Mouse (Mus musculus): Measurements from ENCODE around the gene Gja1. TPM values are rescaled to one million over a fixed set of nuclear protein-coding genes. Genes with fewer than 3 reads are reported as not detected.

Gja1 gene
- 130 and 147 TPM in 2 replicates for polyA plus RNA-seq (2014; fragmentation: Nextera tagmentation; extraction: Ambion mirVana)

- DNase-seq (ENCODE audit: low spot score, missing footprints), result peak; percentile 95
- H3K4me3 ChIP-seq (ENCODE audit: low read depth, low read length), result peak within 1 kb of the TSS; percentile 51
- peak; percentile 43 for ATAC-seq (ENCODE audit: low FRiP score)
- peak within 1 kb of the TSS; percentile 76 for H3K4me2 ChIP-seq
- no peaks in the 10 kb centered on the region for H3K9me3 ChIP-seq (ENCODE audit: control insufficient read depth, low read length)
- H3K4me1 ChIP-seq (ENCODE audit: control insufficient read depth, insufficient read depth, low read length), result peaks cover 18% of the 10 kb centered on the region
- WGBS, result 0% methylated on average over 23 of the region's 23 CpGs
- peak within 1 kb of the TSS; percentile 80 for H3K9ac ChIP-seq (ENCODE audit: low read length)
- no peaks in the 10 kb centered on the region for H3K27me3 ChIP-seq (ENCODE audit: control insufficient read depth, insufficient read depth, low read length)
- peak within 1 kb of the TSS; percentile 51; the same call in 1 of the 2 replicates for H3K27ac ChIP-seq (ENCODE audit: low read depth, low read length)
- no peaks in the 10 kb centered on the region for H3K36me3 ChIP-seq (ENCODE audit: control insufficient read depth, insufficient read depth, low read length)
These were observed at the start of gene Gja1 for GRCm38 (mm10) chr10:56377097-56377965. TSS of gene Gja1 (plus strand) at chr10:56377330.

- Histone ChIP-seq H3K27ac (ENCODE audit: low read depth, low read length) (no peak overlapping the region), H3K4me2 (no peak overlapping the region), H3K4me1 (ENCODE audit: control insufficient read depth, insufficient read depth, low read length) (no peaks in the 10 kb centered on the region), H3K4me3 (ENCODE audit: low read depth, low read length) (no peak overlapping the region), H3K9ac (ENCODE audit: low read length) (no peak overlapping the region), H3K27me3 (ENCODE audit: control insufficient read depth, insufficient read depth, low read length) (no peaks in the 10 kb centered on the region), H3K9me3 (ENCODE audit: control insufficient read depth, low read length) (no peaks in the 10 kb centered on the region), H3K36me3 (ENCODE audit: control insufficient read depth, insufficient read depth, low read length) (no peaks in the 10 kb centered on the region)
- DNase-seq (ENCODE audit: low spot score, missing footprints) (peak; percentile 97), ATAC-seq (ENCODE audit: low FRiP score) (peak; percentile 92)
- WGBS, result 54% methylated on average over 6 of the region's 6 CpGs
These were observed 38.2 kb upstream of the Gja1 start for GRCm38 (mm10) chr10:56338851-56339489.

DNA sequence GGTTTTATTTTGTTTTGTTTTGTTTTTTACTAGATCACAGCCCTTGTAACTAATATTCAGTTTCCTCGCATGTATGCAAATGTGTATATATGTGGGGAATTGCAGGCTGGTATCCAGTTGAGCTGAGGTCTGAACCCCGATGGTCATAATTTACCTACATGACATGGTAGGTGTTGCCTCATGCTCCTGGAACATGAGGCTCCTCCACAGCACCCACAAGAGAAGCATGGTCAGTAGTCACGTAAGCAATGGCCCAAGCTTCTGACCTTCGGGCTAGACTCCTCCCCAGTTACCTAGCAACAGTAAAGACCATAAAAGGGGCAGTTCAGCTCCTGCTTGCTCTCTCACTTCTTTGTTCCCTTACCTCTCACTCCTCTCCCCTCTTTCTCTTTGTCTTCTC lies 16.7 kb upstream of the Gja1 start:
- WGBS, result 63% methylated on average over 4 of the region's 4 CpGs
- no peaks in the 10 kb centered on the region for H3K9me3 ChIP-seq (ENCODE audit: control insufficient read depth, low read length)
- peak; percentile 69 for DNase-seq (ENCODE audit: low spot score, missing footprints)
- no peaks in the 10 kb centered on the region for H3K27me3 ChIP-seq (ENCODE audit: control insufficient read depth, insufficient read depth, low read length)
- no peak overlapping the region for H3K27ac ChIP-seq (ENCODE audit: low read depth, low read length)
- H3K9ac ChIP-seq (ENCODE audit: low read length), result no peak overlapping the region
- H3K4me3 ChIP-seq (ENCODE audit: low read depth, low read length), result no peak overlapping the region
- no peaks in the 10 kb centered on the region for H3K36me3 ChIP-seq (ENCODE audit: control insufficient read depth, insufficient read depth, low read length)
- H3K4me1 ChIP-seq (ENCODE audit: control insufficient read depth, insufficient read depth, low read length), result no peaks in the 10 kb centered on the region
- H3K4me2 ChIP-seq, result no peak overlapping the region
- ATAC-seq (ENCODE audit: low FRiP score), result no peak

GRCm38 (mm10) chr10:56369073-56369472 lies 8.1 kb upstream of the Gja1 start:
- peaks cover 2% of the 10 kb centered on the region; the same call in 1 of the 2 replicates for H3K4me1 ChIP-seq (ENCODE audit: control insufficient read depth, insufficient read depth, low read length)
- no peak overlapping the region for H3K4me3 ChIP-seq (ENCODE audit: low read depth, low read length)
- WGBS, result 18% methylated on average over 7 of the region's 7 CpGs
- ATAC-seq (ENCODE audit: low FRiP score), result peak; percentile 74
- no peaks in the 10 kb centered on the region for H3K36me3 ChIP-seq (ENCODE audit: control insufficient read depth, insufficient read depth, low read length)
- H3K9ac ChIP-seq (ENCODE audit: low read length), result no peak overlapping the region
- no peaks in the 10 kb centered on the region for H3K27me3 ChIP-seq (ENCODE audit: control insufficient read depth, insufficient read depth, low read length)
- H3K4me2 ChIP-seq, result no peak overlapping the region
- DNase-seq (ENCODE audit: low spot score, missing footprints), result peak; percentile 91
- H3K27ac ChIP-seq (ENCODE audit: low read depth, low read length), result no peak overlapping the region
- H3K9me3 ChIP-seq (ENCODE audit: control insufficient read depth, low read length), result no peaks in the 10 kb centered on the region

DNA sequence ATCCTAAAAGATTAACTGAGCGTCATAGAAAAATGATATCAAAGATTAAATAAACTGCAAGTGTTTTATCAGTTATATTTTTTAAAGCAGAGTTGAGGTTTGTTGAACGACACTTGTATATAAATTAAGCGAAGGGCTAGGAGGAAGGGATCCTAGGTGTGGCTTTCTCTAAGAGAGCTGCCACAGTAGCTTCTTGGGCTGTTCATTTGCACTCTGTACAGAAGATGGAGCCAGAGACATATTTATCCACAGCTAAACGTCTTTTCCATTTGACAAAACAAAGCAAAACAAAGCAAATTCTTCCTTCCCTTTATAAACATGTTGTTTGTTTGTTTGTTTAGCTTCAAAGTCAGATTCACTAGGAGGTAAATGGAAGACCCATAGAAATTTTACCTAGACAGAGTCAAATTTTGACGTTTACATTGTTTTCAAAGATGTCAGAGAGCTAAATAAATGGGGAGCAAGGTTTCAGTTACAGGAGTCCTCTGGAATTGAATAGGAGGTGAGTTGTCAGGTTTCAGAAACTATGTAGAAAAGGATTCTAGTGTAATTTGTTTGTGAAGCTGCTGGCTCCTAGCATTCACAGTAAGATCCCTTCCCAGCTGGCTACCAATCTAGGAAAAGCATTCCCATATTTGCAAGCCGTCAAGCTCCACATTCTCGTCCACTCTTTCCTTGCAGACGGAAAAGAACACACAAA lies 4.0 kb upstream of the Gja1 start:
- Histone ChIP-seq H3K36me3 (ENCODE audit: control insufficient read depth, insufficient read depth, low read length) (no peaks in the 10 kb centered on the region), H3K4me1 (ENCODE audit: control insufficient read depth, insufficient read depth, low read length) (peaks cover 10% of the 10 kb centered on the region; the same call in 1 of the 2 replicates), H3K9ac (ENCODE audit: low read length) (no peak overlapping the region), H3K9me3 (ENCODE audit: control insufficient read depth, low read length) (no peaks in the 10 kb centered on the region), H3K4me2 (no peak overlapping the region), H3K4me3 (ENCODE audit: low read depth, low read length) (no peak overlapping the region), H3K27me3 (ENCODE audit: control insufficient read depth, insufficient read depth, low read length) (no peaks in the 10 kb centered on the region), H3K27ac (ENCODE audit: low read depth, low read length) (no peak overlapping the region)
- WGBS, result 24% methylated on average over 8 of the region's 8 CpGs
- DNase-seq (ENCODE audit: low spot score, missing footprints) (no peak), ATAC-seq (ENCODE audit: low FRiP score) (no peak)

DNA sequence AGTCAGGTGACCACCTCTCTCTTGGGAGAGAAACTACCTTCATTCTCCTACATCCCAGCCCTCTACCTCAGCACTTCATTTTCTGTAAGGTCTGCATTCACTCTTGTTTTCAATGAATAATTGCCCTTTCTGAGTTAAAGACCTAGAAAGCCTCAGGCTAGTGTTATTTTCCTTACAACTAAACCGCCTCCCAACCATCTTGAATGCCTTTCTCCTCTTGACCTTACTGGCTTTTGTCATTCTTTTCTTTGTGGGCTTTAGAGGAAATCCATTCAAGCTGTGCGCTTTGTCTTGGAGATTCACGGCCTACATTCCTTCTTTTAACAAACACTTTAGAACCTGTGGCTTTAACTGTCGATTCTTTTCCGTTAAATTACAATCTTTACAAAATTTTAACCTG lies 3.0 kb upstream of the Gja1 start:
- no peak overlapping the region for H3K27ac ChIP-seq (ENCODE audit: low read depth, low read length)

DNA sequence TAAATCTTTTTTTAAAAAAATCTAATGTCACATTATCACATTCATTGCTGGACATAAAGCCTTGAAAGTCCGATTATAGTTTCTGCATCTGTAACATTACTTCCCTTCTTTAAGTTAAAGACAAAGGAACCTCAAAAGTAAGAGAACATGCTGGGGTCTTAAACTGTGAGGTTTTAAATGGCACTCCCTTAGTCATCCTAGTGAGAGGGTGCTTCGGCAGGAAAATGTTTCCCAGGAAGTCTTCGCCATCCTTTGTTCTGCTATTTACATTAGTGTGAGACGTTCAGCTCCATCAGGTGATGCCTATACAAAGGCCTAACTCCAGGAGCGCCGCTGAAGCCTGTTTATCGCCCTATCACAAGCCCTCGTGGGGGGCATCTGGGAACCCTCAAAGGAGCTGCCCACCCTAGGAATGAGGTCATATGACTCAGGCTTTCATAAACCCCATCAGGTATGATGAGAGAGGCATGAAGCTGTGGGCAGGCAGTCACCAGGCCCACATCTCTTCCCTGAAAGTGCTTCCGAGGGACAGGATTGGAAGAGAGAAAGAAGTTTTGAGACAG lies 1.1 kb upstream of the Gja1 start:
- H3K4me1 ChIP-seq (ENCODE audit: control insufficient read depth, insufficient read depth, low read length), result peaks cover 18% of the 10 kb centered on the region
- H3K4me3 ChIP-seq (ENCODE audit: low read depth, low read length), result no peak overlapping the region
- peak; percentile 92 for DNase-seq (ENCODE audit: low spot score, missing footprints)
- H3K4me2 ChIP-seq, result no peak overlapping the region
- 13% methylated on average over 9 of the region's 9 CpGs for WGBS
- no peaks in the 10 kb centered on the region for H3K27me3 ChIP-seq (ENCODE audit: control insufficient read depth, insufficient read depth, low read length)
- H3K9ac ChIP-seq (ENCODE audit: low read length), result peak overlapping the region; percentile 12; the same call in 1 of the 2 replicates
- no peaks in the 10 kb centered on the region for H3K9me3 ChIP-seq (ENCODE audit: control insufficient read depth, low read length)
- H3K36me3 ChIP-seq (ENCODE audit: control insufficient read depth, insufficient read depth, low read length), result no peaks in the 10 kb centered on the region
- ATAC-seq (ENCODE audit: low FRiP score), result no peak
- no peak overlapping the region for H3K27ac ChIP-seq (ENCODE audit: low read depth, low read length)

More for the DNA sequence above, 3.0 kb upstream of the Gja1 start:
- no peak for DNase-seq (ENCODE audit: low spot score, missing footprints)
- Histone ChIP-seq H3K36me3 (ENCODE audit: control insufficient read depth, insufficient read depth, low read length) (no peaks in the 10 kb centered on the region), H3K4me3 (ENCODE audit: low read depth, low read length) (no peak overlapping the region), H3K9me3 (ENCODE audit: control insufficient read depth, low read length) (no peaks in the 10 kb centered on the region), H3K9ac (ENCODE audit: low read length) (no peak overlapping the region), H3K27me3 (ENCODE audit: control insufficient read depth, insufficient read depth, low read length) (no peaks in the 10 kb centered on the region), H3K4me2 (no peak overlapping the region; the same call in 1 of the 2 replicates), H3K4me1 (ENCODE audit: control insufficient read depth, insufficient read depth, low read length) (peaks cover 12% of the 10 kb centered on the region)
- WGBS, result 4% methylated on average over 5 of the region's 5 CpGs
- no peak for ATAC-seq (ENCODE audit: low FRiP score)

- Histone ChIP-seq H3K9ac (ENCODE audit: low read length) (peak overlapping the region; percentile 80), H3K27me3 (ENCODE audit: control insufficient read depth, insufficient read depth, low read length) (no peaks in the 10 kb centered on the region), H3K36me3 (ENCODE audit: control insufficient read depth, insufficient read depth, low read length) (no peaks in the 10 kb centered on the region), H3K4me2 (peak overlapping the region; percentile 76), H3K4me1 (ENCODE audit: control insufficient read depth, insufficient read depth, low read length) (peaks cover 18% of the 10 kb centered on the region), H3K27ac (ENCODE audit: low read depth, low read length) (peak overlapping the region; percentile 51; the same call in 1 of the 2 replicates), H3K9me3 (ENCODE audit: control insufficient read depth, low read length) (no peaks in the 10 kb centered on the region), H3K4me3 (ENCODE audit: low read depth, low read length) (peak overlapping the region; percentile 51)
- DNase-seq (ENCODE audit: low spot score, missing footprints) (peak; percentile 97), ATAC-seq (ENCODE audit: low FRiP score) (peak; percentile 56)
- WGBS, result under 1% methylated on average over 25 of the region's 25 CpGs
These were observed 977 bp downstream of the Gja1 start for GRCm38 (mm10) chr10:56377966-56378647.
